Mouse (Mus musculus) small intestine, adult 2 months (tissue): Measurements from ENCODE around the gene Crlf1.

Experiments
- CTCF ChIP-seq: fragments of 200-500 bp; IDR thresholded peaks from 2 replicates; pipeline ENCODE4 v1.5.1; 2012; ENCODE audit warnings: low read depth, mild to moderate bottlenecking, control low read depth, inconsistent platforms, low read length, moderate library complexity, mixed read lengths; ENCODE audit not compliant: insufficient replicate concordance, insufficient read length; ENCODE audit errors: extremely low read depth
- POLR2A ChIP-seq: fragments of 200-500 bp; IDR thresholded peaks from 2 replicates; pipeline ENCODE4 v1.6.1; 2012; ENCODE audit warnings: low read depth, mild to moderate bottlenecking, control low read depth, inconsistent platforms, low read length, moderate library complexity

DNA sequence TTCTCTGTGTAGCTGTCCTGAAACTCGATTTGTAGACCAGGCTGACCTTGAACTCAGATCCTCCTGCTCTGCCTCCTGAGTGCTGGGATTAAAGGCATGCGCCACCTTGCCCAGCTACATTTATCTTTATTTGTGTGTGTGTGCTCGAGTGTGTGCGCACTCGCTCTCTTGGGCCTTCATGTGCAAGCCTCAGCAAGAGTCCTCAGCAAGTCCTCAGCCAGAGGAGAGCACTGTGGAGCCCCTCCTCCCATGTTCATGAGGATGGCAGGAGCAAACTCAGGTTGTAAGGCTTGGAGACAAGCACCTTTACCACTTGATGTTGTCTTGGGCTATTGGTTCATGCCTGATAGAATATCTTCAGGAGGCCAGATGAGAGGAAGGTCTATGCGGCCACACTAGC lies 54.8 kb downstream of the Crlf1 start:
- TF ChIP-seq CTCF: no peak
- TF ChIP-seq POLR2A: no peak
